Mouse (Mus musculus): ENCODE data around the gene Josd1.
A peak's percentile ranks its signal among the peaks of the same experiment; 100 is the strongest.

Josd1 gene

DNA sequence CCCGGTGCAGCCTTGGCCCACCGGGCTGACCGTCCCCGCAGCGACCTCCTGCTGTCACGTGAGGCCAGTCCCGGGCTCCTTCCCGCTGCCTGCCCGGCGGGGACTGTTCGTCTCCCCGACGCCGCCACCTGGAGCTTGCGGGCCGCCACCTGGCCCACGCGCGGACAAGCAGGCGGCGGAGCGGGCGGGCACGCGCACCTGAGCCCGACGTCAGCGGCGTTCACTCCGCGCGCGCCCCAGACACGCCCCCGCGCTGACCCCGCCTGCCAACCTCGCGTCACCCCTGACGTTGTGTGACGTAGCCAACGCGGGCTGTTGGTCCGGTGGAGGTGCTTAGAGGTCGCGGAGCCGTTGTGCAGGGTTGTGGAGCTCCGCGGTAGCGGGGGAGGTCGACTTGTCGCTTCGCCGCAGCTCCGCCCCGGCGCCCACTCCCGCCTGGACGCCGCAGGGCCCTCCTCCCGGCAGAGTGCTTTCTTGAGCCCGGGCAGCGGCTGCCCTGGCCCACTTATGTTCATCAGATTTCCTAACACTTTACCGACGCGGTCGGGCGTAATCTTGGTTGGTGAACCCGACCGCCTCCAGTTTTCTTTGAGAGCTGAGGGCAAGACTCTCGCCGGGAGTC lies at the start of gene Josd1:
Gene Josd1 (minus strand): TSS at position 274 of the 622 bp plus-strand sequence.
- peak; percentile 98 for DNase-seq

GRCm38 (mm10) chr15:79734311-79734710 lies 46.6 kb upstream of the Josd1 start:
- DNase-seq: no peak

GRCm38 (mm10) chr15:79733640-79734039 lies 45.9 kb upstream of the Josd1 start:
- DNase-seq: no peak

DNA sequence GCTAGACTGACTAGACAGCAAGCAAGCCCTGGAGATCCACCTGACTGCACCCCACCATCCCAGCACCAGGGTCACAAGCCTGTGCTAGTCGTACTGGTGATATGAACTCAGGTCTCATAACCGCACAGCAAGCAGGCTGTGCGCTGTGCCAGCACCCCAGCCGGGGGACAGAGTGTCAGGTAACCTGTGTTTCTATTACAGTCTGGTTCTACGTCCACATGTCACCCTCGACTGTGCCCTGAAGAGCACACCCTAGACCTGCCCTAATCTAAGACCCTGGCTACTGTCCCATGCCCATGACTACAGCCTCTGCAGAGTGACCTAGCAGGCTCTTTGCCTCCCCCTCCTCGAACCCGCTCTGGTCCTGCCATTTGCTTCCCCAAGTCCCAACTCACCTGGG lies 45.5 kb upstream of the Josd1 start:
- DNase-seq: no peak

GRCm38 (mm10) chr15:79731554-79731953 lies 43.8 kb upstream of the Josd1 start:
- no peak for DNase-seq

DNA sequence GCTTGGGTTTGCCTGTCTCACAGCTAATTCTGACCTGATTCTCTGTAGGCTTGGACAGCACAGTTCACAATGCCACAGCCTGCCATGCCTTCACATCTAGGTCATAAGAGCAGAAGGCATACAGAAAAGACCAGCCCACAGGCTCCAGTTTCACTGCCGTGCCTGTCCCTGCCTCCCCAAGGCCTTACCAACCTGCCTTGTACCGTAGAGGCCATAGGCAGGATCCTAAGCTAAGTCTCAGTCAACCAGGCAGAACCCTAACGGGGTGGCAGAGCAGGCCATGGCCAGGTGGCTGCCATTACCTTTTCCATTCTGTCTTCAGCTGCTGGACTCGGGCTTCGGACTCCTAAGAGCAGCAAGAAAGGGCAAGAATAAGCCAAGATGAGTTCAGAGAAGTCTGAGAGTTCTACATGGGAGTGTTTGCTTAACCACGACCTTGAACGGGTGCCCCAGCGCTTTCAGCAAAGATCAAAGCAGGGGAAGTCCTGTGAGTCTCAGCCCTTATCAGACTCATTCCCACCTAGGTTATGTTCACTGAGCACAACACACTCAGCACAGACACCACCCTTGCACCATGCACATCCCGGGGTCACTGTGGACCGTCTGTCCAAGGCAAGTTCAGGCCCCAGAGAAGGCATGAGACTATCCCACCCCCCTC lies 41.1 kb upstream of the Josd1 start:
- no peak for DNase-seq

GRCm38 (mm10) chr15:79728311-79728710 lies 40.6 kb upstream of the Josd1 start:
- no peak for DNase-seq

DNA sequence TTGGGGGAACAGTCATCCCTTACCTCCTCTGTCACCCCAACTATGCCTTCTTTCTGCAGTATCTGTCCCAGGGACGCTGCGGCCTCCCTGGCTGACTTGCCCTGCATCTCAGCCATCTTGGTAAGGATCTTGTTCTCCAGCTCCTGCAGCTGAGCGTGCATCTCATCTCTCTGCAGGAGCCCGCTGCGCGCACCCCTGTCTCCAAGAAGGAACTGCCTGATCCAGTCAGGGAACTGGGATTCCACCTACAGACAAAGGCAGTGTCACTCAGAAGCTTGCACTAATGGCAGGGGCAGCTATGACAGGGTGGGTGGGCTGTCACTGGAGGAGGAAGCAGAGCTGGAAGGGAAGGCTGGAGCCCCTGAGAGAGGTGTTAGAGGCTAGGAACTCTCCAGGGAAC lies 40.1 kb upstream of the Josd1 start:
- no peak for DNase-seq

GRCm38 (mm10) chr15:79725190-79725789 lies 37.6 kb upstream of the Josd1 start:
- DNase-seq: no peak

- DNase-seq: peak; percentile 72
Measured at GRCm38 (mm10) chr15:79723439-79723838, 35.7 kb upstream of the Josd1 start.

- no peak for DNase-seq
Measured at GRCm38 (mm10) chr15:79720796-79721195, 33.1 kb upstream of the Josd1 start.

- DNase-seq: no peak
Measured at GRCm38 (mm10) chr15:79720267-79720666, 32.5 kb upstream of the Josd1 start.

GRCm38 (mm10) chr15:79716710-79717109 lies 29.0 kb upstream of the Josd1 start:
- no peak for DNase-seq

DNA sequence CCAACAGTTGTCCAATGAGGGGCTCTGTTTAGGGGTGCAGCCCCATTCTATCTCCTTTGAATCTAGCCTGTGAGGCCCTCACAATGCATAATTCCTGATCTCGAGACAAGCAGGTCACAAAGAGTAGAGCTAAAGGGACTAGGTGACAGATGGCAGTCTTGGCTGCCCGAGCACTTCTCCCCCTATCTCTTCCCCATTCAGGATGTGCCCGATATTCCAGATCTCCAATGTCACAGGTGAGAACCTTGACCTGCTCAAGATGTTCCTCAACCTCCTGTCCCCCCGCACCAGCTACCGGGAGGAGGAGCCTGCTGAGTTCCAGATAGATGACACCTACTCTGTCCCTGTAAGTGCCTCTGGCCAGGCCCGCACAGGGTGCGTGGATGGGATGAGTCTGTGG lies 27.9 kb upstream of the Josd1 start:
- no peak for DNase-seq

DNA sequence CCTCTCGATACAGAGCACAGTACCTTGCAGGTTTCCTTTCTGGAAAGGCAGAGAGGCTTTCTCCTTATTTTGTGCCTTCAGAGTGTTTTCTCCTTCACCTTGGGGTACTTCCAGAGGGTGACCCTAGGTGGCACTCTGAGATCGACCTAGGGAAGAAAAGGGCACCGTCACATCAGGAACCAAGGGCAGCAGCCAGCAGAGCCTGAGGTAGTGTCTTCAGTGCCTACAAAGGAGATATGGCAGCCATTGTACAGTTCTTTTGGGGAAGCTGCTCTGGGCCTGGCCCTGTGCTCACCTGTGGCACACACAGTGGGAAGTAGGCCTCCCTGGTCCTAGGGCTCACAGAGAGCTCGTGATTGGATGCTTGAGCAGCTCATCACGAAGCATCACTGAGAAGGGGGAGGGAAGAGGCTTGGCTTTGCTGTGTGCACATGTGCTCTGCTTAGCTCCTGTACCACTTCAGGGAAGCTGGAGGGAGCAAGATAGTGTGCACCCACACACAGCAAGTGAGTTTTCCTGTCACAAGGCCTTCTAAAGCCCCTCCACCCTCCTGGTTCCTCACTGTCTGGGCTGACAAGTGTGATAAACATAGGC lies 20.6 kb upstream of the Josd1 start:
- no peak for DNase-seq

DNA sequence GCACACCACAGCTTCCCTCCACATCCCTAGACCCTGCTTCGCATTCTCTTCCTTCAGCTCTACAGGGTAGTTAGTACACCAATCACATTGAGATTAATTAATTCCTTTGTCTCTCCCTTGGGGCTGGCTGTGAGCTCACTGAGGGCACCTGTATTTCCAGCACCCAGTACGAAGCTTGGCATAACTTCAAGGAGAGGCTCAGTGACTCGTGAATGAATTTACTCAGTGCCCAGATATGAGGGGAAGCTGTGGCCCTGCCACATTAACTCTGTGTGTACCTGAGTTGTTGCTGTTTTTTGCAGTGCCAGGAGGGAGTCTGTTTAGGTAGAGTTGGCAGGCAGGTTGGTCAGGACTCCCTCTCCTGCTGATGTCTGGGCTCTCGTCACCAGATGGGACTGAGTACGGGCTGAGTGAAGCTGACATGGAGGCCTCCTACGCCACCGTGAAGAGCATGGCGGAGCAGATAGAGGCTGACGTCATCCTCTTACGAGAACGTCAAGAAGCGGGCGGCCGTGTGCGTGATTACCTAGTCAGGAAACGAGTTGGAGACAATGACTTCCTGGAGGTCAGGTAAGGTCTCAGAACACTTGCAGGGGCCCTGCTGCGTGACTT lies 19.0 kb upstream of the Josd1 start:
- no peak for DNase-seq

DNA sequence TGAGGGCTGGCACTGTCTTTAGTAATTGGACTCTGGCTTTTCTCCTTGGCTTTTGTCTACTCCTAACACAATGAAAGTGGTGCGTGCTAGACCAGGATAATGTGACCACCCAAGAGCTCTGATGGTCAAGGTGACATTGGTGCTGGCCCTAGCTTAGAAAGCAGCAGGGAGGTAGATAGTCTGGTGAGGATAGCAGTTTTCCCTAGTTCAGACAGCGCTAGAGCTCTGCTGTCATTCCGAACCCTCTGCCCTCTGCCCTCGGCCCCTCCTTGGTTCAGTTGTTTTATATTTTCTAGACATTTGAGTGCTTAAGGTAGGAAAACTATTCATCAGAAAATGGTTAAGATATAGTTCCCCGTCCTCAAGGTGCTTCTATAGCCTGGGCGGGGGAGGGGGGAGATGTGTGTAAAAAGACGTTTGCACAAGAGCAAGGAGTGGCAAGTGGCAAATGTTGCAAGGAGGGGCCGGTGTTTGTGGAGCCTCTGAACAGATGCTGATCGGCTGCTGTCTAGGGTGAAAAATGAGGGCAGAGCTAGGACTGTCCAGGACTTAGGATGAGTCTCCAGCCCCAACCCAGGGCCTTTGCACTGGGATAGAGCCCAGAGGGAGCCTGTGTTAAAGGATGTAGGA lies 10.0 kb upstream of the Josd1 start:
- DNase-seq: no peak

DNA sequence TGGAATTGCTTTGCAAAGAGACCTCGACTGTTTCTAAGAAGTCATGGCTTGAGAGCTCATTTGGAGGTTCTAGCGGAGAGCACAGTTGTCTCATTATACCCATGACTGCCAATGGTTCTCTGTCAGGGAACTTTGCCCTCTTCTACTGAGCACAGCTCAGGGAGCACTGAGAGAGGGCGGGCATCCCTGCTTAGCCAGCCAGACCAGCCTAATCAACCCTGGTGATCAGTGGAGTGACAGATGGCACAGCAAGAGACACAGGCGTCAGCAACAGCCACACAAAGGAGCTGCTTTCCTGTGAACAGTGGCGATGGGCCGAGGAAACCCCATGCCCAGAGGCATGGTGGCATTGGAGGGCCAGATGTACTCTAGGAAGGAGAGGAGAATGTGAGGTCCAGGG lies 9.3 kb upstream of the Josd1 start:
- DNase-seq: peak; percentile 70

- peak; percentile 62 for DNase-seq
Measured at GRCm38 (mm10) chr15:79696508-79696907, 8.8 kb upstream of the Josd1 start.

DNA sequence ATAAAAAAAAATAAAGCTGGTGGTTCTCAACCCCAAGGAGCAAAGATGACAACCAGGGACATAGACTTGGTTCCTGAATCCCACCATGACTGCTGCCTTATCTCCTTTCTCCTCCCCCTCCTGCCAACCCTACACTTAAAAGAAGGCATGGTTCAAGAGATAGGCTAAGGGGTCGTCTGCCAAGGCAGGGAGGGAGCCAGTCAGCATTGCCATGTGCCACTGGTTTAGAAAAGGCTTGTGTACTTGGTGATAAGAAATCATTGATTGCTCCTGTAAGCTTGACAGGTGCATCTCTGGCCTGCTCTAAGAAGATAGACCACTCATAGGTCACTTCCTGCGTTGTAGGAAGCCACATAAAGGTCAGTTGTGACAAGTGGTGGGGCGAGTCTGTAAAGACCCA lies 7.8 kb upstream of the Josd1 start:
- no peak for DNase-seq

DNA sequence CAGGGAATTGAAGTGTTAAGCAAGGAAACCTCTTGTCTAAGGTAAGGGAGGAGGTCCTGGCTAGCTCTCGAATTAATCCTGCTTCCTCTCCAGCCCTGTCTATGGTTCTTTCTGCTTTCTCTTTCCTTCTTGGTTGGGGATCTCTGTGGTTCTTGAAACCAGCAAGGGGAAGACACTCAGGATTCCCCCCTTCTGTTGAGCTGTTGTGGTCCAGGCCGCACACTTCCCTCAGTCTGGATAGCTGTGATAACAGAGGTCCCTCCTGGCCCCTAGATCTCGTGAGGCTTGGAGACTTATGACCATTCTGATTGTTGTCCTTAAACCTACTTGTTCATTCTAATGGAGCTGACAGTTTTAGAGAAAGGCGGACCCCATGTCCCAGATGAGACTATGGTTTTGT lies 6.8 kb upstream of the Josd1 start:
- no peak for DNase-seq

GRCm38 (mm10) chr15:79693740-79694139 lies 6.0 kb upstream of the Josd1 start:
- no peak for DNase-seq

DNA sequence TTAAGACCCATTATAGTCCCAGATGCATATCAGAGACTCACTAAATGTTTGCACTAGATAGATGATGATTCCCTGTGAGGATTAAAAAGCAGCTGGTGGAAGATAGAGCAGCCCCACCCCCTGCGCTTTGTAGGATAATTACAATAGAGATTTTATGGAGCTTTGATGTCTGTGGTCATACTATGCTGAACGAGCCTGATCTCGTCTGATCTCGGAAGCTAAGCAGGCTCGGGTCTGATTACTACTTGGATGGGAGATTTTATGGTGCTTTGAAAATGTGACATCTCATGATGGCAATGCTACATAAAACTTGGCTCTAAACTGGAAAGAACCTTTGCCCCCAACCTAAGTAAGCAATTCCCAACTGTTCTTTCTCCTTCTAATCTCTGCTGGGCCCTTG lies 4.6 kb upstream of the Josd1 start:
- DNase-seq: no peak

Data from kidney, adult 9 months (tissue).